Mouse (Mus musculus) gonadal fat pad, adult 2 months (tissue): Measurements from ENCODE around the gene Rpl23. TPM values are rescaled to one million over a fixed set of nuclear protein-coding genes. Genes with fewer than 3 reads are reported as not detected.
"Not testable (repeated sequence)": the region's sequence is repeated elsewhere in the genome, so short reads cannot be mapped to it uniquely, and the experiment has no call there.

Experiments used
- DNase-seq: peaks from one replicate; pipeline ENCODE4 v3.0.0-alpha.2; 2012; ENCODE audit warnings: low read depth
- polyA plus RNA-seq: library from polyadenylated mRNA; depleted of rRNA; stranded (reverse); fragments of >200 nt; gene quantifications from 2 replicates; pipeline ENCODE4 v1.2.3, GENCODE M21; 2012

The Rpl23 gene
- polyA plus RNA-seq, 1 experiment = 161 TPM

DNA sequence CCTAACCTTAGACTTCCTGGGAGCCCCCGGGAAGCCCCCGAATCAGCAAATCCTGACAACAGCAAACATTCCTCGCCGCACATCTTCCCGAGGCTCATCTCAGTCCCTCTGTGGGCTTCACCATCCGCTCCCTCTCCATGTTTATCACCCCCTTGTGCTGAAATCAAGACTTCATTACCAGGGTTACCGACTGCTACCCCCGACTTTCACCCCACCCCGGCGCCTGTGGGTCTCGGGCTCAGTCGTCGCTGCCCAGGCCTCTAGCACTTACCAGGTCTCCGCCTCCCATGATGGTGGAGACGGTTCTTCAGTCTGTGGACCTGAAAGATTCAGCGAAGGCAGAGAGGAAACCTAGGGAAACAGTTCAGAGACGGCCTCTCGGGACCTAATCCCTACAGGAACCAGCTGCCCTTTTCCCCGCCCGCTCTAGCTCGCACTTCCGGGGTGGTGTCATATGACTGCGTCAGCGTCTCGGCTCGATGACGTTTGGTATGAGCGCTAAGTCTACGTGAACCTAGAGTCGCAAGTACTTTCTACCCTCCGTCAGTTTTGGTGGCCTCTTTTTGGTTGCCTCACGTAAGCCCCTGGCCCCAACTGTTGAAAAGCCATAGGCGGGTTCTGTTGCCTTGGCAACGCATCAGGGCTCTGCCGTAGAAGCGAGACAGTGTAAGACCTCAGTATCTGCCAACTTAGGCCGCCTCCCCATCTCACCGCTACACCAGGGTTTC lies 15.9 kb downstream of the Rpl23 start, which contains the start of gene Cwc25:
Gene Cwc25 (minus strand): TSS at position 403 of the 728 bp plus-strand sequence.
- peak; percentile 73 for DNase-seq

DNA sequence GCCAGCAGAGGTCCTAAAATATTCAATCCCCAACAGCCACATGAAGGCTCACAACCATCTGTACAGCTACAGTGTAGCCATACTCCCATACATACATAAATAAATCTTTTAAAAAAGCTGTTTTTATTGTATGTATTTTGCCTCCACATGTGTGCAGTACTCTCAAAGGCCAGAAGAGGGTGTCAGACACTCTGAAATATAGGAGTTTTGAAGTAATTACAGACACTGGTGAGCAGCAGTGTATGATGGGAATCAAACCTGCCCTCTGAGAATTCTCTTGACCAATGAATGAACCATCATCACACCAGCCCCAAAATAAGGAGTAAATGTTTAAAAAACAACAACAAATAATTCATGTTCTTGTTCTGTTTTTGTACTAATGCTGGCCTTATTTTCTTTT lies 20.6 kb downstream of the Rpl23 start:
- DNase-seq = no peak

DNA sequence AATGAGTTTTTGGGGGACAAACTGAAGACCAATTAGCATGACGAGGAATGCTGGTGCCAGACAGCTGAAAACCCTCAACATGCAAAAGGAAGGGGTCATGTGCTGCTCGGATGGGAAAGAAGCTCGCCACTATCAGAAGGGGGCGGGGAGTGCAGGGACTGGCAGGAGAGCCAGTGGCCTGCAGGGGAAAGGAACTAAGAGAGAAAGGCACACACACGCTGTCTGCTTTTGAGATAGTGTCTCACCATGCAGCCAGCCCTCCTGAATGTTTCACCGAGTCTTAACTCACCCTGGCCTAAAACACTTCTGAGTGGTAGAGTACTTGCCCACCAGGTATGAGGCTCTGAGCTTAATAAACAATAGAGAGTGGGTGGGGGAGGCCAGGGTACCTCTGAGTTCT lies 23.3 kb downstream of the Rpl23 start:
- DNase-seq = no peak

DNA sequence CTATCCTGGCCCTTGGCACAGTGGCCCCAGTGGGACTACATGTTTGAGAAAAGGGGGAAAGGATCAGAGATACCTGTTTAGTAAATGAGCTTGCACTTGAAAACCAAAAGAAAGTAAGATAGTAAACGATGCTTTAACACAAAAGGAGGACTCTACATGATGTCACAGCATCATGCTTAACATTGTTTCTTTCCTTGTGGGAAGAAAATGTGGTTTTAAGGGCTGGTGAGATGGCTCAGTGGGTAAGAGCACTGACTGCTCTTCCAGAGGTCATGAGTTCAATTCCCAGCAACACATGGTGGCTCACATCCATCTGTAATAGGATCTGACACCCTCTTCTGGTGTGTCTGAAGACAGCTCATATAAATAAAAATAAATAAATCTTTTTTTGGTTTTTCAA lies 24.1 kb downstream of the Rpl23 start:
- no peak for DNase-seq

DNA sequence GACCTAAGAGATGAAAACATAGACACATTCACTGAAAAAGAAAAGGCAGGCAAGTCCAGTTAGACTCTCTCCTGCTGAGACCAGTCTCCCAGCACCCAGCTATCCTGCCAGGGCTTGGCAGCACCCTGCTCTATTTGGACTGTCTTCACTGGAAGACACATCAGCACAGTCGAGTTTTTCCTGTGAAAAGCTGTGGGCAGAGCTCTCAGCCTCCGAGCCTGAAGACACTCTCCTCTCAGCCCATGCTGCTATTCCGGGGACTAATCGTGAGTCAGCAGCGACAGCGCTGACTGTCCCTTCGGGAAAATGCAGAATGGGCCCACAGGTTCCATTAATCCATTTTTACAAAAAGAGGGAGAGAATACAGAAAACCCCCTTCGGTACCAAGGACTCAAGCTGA lies 29.0 kb downstream of the Rpl23 start:
- no peak for DNase-seq

DNA sequence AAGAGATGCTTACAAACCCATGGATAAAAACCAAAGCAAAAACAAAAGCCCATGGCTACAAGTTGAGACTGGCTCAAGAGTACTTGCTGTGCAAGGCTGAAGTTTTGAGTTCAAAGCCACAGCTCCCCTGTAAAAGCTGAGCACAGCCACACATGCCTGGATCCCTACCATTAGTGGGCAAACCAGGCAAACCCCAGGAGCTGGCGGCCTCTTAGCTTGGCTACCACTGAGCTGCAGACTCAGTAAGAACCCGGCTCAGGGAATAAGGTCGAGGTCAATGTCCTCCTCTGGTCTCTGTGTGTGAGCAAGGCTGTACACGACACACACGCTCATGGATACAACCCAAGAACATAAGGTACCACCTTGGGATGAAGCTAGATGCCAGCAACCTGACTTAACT lies 33.7 kb downstream of the Rpl23 start:
- no peak for DNase-seq

DNA sequence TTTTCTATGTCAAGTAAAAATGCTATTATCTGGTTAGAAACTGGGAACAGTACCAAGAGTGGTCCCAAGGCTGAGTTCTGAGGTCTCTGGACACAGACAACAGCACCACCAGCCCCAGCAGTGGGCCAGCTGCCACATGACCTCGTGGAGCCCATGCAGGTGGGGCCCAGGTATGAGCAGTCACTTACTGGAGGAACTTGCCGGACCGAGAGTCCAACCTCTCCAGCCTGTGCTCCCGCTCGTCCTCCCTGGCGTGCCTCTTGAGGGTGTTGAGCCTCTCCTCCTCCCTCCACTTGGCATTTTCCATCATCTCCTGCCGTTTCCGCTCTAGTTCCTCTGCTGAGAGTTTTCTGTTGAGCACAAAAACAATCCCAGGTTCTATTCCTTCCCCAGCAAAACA lies 34.5 kb downstream of the Rpl23 start:
- no peak for DNase-seq

DNA sequence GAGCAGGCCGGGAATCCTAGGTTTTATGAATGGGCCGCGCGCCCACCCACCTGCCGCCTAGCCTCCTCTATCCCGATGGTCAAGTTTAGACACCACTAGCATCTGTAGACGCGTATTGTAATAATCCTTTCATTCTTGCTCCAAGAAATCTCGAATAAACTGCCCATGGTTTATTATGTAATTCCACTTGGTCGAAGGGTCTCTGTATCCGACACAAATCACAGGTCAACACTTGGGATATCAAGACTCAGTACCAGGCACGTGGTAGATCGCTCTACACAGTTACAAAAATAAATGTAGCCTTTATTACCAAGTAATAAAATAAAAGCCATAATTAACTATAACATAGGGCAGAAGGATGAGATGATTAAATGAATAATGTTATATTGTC lies 36.9 kb downstream of the Rpl23 start:
- no peak for DNase-seq

DNA sequence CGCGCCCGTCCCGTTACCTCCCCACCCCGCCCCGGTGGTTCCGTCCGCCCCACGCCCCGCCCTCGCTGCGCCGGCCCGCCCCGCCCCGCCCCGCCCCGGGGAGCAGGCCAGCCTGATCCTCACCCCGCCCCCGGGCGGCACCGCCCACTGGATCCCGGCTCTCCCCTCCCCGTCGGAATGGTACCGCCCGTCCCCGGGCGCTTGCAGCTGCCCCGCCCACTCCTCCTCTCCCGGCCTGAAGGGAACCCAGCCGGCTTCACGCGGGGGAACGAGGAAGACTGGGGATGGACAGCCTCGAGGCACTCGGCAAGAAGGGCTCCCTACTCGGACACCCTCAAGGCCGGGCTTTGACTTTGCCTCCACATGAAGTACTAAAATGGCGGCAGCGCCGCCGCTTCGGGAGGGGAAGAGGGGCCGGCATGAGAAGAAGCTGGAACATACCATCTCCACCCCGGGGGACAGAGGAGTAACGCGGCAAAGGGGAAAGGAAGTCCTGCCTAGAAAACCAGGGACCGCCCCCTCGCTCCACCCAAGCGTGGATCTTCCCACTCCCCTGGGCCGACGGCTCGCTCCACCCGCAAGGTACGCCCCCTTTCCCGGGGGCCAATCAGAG lies 37.4 kb downstream of the Rpl23 start:
- peak; percentile 89 for DNase-seq

DNA sequence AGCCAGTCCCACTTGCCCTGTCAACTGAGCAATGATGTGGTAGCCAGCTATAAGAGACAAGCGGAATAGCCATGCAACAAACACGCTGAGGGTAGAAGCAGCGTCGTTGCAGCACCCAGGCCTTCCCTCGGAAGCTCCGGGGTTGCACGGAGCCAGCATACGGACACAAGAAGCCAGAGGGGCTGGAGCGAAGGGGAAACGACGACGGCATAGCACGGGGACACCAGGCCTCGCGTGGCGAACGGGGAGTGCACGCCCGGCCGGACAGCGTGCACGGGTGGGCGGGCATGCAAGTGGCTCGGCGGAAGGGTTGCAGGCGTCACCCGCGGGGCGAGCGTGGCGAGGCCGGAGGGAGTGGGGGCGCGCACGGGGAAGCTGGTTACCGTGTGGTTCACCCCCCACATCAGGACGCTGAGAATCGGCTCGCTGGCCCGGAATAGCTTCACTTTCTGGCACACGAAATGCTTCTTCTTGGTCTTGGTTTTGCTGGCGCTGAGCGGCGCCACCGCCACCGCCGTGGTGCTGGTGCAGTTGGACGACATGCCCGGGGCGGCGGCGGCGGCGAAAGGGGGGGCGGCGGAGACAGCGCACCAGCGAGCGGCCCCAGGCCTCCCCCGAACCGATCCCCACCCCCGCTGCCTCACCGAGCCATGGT lies 38.0 kb downstream of the Rpl23 start, which contains the start of gene Pip4k2b:
Gene Pip4k2b (minus strand): TSS at position 642 of the 655 bp plus-strand sequence.
- no peak for DNase-seq

DNA sequence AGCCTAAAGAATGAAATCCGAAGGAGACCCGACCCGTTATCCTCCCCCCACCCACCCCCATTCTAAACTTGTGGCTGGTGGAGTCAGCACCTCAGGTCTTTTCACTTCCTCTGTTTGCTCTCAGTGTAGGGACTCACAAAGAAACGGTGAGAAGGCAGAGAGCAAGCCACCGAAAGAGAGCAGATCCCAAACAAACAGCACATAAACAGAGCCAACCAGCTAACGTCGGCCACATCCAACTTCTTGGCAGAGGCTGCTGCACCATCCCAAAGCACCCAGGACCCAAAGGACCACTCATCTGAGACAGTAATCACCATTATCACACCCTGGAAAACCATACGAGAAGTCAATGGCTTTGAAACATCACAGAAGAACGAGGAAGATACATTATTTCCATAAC lies 38.8 kb downstream of the Rpl23 start:
- no peak for DNase-seq

DNA sequence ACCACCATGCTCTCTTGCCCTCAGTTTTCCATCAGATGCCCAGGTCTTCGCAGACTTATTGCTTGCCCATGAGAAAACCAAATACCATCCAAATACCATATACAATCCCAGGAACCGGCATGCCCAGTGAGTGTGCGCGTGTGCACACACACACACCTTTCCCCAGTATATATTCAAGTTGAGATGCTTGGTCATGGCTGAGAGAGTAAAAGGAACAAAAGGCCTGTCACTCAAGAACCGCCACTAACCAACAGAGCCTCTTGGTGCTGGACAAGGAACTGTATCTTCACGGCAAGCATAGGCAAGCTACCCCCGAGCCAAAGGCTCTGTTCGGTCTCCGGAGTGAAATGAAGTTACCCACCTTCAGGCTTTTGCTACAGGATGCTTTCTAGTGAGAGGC lies 39.6 kb downstream of the Rpl23 start:
- no peak for DNase-seq

DNA sequence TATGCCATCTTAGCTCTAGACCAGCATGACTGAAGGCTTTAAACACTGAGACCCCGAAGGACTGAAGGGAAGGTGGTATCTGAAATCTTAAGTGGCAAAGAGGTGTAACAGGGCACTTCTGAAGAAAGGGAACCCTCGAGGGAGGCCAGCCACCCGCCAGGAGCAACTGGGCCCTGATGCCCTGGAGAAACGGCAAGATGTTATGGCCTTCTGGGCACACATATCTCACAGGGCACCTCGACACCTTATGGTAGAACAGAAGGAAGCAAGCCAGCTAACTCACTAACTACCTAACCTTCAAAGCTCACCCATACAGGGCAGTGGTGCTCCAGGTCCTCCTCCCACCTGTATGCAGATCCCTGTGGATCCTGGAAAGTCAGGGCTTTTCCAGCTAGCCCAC lies 40.1 kb downstream of the Rpl23 start:
- DNase-seq = no peak

DNA sequence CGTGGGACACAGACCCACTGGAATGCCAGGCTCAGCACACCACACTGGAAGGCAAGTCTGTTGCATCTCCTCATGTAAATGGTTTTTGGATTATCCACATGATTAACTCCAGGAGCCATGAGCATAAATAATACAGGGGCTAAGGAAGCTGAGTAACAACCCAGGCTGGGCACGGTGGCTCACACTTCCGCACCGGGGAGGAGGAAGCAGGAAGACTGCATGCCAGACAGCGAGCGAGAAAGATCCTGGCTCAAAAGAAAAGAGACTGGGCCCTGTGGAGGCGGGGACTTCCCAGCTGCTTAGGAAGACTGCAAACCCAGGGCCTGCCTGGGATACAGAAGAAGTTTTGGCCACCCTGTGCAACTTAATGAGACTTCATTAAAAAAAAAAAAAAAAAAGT lies 42.0 kb downstream of the Rpl23 start:
- no peak for DNase-seq

DNA sequence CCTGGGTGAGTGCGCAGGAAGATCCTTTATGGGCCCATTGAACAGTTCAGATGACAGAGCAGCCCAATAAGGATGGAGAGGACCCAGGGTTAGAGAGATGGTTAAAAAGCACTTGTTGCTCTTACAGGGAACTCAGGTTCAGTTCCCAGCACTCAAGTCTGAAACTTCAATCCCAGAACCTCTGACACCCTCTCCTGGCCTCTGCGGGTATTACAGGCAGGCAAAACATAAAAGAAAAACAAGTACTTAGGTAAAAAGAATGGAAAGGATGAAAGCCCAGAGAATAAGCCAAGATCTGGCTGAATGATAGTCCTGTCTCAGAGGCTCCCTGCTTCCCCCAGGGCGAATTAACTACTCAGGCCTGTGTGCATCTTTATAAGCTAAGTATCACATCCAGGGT lies 43.1 kb downstream of the Rpl23 start:
- DNase-seq = no peak

DNA sequence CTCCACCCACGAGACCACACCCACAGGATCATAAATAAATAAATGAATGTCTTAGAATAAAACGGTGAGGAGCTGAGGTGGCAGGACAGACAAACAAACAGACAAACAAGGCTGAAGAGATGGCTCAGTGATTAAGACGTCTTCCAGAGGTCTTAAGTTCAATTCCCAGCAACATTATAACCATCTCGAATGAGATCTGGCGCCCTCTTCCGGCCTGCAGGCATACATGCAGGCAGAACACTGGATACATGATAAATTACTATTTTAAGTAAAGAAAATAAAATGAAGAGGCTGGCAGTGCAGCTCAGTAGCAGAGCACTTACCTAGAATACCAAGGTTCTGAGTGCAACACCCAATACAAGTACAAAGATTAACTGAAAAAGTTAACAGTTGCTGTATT lies 43.5 kb downstream of the Rpl23 start:
- DNase-seq = no peak

DNA sequence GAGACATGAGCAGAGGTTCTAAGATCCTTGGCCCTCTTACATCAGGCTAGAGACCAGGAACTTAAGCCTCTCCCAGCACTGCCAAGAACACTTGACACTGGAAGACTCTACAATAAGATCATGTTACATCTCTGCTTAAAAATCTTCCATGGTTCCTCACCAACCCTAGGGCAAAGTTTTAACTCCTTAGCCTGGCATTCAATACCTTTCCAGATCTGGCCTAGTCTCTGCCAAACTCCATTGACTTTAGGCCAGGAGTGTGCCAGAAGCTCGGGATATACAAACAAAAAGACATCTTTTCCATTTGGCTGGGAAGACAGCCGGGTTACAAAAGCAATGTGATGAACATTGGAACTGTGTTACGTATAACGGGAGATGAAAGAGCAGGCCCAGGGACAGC lies 44.6 kb downstream of the Rpl23 start:
- peak; percentile 92 for DNase-seq

DNA sequence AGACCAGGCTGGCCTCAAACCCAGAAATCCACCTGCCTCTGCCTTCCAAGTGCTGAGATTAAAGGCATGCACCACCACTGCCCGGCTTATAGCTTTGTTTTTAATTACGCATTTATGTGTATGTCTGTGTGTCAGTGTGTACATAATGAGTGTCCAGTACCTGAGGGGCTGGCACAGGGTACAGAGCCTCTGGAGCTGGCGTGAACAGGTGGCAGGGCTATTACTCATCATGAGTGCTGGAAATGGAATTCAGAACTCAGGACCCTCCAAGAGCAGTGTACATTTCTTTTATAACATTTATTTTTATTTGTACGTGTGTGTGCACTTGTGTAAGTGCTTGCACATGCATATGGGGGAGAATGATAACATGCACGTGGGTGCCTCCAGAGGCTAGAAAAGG lies 45.6 kb downstream of the Rpl23 start:
- no peak for DNase-seq

DNA sequence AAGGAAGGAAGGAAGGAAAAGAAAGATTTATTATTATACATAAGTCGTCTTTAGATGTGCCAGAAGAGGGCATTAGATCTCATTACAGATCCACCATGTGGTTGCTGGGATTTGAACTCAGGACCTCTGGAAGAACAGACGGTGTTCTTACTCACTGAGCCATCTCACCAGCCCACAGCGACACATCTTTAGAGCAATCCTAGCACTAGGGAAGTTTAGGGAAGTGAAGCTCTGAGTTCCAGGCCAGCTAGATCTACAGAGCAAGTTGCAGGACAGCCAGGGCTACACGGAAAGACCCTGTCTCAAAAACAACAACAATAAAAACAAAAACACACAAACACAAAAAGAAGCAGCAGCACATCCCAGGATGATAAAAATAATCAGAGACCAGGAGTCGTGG lies 47.4 kb downstream of the Rpl23 start:
- DNase-seq = not testable (repeated sequence)

DNA sequence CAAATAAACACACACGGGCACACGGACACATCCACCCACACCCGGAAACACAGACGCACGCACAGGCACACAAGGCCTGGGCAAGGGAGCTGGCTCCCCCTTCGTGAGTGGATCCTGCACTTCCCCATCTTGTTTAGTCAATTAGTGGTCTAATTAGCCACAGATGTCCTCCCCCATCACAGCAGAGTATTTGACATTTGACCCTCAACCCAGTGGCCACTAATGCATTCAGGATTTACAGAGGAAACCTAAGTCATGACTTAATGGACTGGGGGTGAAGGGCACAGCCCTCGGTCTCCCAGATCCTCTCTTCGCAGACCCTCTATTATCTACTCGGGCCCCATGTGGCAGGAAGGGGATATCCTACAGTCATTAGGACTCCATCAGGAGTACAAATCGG lies 48.5 kb downstream of the Rpl23 start:
- DNase-seq = no peak

DNA sequence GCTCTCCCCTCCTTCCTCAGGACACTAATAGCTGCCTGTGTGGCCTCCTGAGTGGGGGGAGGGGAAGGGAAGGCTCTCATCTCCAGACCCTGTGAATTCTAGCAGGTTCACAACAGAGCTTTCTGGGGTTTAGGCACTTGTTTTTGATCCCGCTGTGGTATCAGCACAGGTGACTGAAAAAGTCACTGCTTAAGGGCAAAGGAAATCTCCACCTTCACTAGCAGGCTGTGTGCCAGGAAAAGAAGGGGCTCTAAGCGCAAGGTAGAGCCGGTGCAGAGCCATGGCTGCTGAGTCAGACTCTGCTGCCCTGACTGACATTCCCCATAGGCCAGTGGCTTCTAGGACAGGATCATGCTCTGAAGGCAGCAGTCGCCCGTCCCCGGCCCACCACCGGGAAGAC lies 53.5 kb downstream of the Rpl23 start:
- no peak for DNase-seq

DNA sequence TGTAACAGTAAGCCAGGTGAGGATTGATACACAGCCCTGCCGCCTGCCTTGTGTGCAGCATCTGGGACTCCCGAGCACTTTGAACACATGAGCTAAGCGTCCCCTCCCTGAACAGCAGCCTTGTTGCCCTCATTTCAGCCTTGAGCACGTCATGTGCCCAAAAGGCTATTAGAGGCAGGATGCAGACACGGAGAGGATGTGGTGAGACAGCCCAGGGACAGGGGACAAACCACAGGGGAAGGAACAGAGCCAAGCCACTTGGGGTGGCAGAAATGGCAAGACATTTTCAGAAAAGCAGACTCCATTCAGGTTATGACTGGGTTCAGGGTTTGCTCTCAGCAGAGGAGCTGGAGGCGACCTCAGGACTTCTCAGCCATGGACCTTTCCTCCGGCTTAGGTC lies 53.9 kb downstream of the Rpl23 start:
- DNase-seq = no peak
